Mouse (Mus musculus): ENCODE measurements around the gene Syt16.

Syt16 gene

DNA sequence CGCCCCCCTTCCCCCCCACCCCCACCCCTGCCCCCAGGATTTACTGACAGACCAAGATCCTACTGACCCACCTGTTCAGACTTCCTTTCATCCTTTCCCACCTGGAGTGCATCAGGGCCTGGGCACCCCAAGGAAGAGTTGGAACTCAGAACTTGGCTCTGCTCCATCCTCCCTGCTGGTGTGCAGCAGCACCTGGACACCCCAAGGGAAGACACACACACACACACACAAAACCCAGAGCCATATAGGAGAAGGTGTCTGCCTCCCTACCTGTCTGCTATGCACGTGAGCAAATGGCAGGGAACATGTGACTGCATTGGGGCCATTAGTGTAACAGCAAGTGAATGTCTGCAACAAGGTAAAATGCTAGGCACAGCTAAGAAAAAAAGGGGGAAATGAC lies 317.8 kb downstream of the Syt16 start:
- DNase-seq (ENCODE audit: low read depth, low spot score), result no peak

DNA sequence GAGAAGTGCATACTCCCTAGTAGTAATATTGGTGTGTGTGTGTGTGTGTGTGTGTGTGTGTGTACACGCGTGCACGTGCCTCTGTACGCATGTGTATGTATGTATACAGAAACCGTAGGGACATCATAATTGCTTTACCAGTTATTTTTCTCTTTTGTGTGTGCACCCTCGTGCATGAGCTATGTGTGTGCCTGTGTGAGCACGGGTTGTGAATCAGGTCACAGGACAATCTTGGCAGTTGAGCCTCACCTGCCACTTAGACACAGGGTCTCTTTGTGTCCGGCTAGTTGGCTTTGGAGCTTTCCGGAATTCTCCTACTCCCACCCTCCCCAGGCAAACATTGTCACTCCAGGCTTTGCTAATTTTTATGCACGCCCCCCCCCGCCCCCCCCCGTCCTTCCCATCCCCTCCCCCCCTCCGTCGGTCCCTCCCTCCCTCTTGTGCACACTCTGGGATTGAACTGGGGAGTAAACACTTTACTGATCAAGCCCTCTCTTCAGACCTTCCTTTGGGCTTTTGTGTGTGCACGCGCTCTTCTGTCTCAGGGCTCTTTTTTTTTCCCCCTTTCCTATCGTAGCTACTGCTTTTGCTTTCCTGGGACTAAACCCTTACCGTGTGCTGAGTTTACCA lies 319.0 kb downstream of the Syt16 start, which contains the start of gene Gm11042:
TSS of gene Gm11042 (minus strand) at position 51 of the 630 bp plus-strand sequence.
- peak; percentile 6 for DNase-seq (ENCODE audit: low read depth, low spot score)

DNA sequence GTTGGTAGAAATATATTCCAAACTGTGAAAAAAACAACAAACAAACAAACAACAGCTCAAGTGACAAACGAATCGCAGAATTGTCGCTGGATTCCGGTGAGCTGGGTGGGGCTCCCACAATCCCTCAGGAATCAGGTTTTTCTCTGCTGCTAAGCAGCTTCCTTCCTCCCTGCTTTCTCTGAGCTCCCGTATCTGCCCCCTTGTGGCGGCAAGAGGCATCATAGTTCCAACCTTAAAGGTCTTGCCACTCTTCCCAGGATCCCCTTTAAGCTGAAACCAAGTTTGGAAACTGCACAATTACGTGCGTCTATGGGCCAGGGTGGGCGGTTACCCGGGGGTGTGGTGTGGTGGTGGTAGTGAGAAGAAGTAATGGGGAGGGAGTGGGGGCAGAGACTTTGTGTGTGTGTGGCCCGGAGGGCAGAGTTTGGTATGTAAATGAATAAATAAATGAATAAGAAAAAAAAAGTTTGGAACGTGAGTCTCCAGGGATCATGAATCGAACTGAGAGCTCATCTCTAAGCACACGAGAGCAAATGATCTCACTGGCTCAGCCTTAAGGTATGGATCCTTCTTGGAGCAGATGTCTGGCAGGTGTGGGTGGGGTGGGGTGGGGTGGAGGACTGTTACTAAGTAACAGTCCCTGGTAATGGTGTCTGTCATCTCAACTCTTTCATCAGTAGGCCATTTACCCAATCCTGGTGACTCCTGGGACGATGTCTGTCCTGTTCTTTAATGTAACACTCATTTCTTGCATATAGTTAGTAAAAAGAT lies 319.7 kb downstream of the Syt16 start:
- DNase-seq (ENCODE audit: low read depth, low spot score), result peak; percentile 89

GRCm38 (mm10) chr12:74320318-74320717 lies 322.9 kb downstream of the Syt16 start:
- peak; percentile 83 for DNase-seq (ENCODE audit: low read depth, low spot score)

- DNase-seq (ENCODE audit: low read depth, low spot score), result no peak
These were observed 324.5 kb downstream of the Syt16 start for GRCm38 (mm10) chr12:74321981-74322380.

Data from forelimb bud, embryonic 11.5 days (tissue).